Mouse (Mus musculus): Measurements from ENCODE around the gene Gamt.

- TF ChIP-seq CTCF (IDR thresholded peaks at IDR 0.05) (no peak), EP300 (IDR thresholded peaks at IDR 0.05; ENCODE audit: insufficient read depth, low read depth, low read length) (no peak)
Measured at GRCm38 (mm10) chr10:80299301-80299700, 38.5 kb upstream of the Gamt start.
